Mouse (Mus musculus): ENCODE measurements around the gene 4930452B06Rik. TPM values are rescaled to one million over a fixed set of nuclear protein-coding genes. Genes with fewer than 3 reads are reported as not detected.

Gene 4930452B06Rik
- total and polyA plus RNA-seq, 3 experiments = 1.6 to 2.7 (median 2.3) TPM

DNA sequence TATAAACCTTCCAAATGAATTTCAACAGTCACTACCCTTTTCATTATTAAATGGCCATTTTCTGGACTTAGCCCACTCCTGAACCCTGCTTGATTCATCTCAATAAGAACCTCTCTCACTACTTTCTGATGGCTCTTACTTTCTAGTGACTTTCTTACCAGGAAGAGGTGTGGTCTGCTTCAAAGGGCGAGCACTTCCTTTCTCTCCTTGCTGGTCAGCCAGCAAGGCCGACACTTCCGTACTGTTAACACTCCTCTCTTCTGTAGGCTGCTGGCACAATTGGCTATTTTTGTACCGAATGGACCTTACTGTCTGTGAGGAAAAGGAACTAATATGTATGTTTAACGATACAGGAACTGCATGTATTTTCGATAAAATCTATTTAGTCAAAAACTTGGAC is 148.4 kb downstream of the 4930452B06Rik start:
- TF ChIP-seq EP300 (IDR thresholded peaks at IDR 0.05; ENCODE audit: insufficient read depth, low read depth, low read length) (no peak), CTCF (IDR thresholded peaks at IDR 0.05) (no peak), POLR2A (IDR thresholded peaks at IDR 0.05; ENCODE audit: insufficient read depth, low read depth, low read length) (no peak)
- Histone ChIP-seq H3K4me3 (no peak overlapping the region), H3K27me3 (ENCODE audit: control insufficient read depth, insufficient read depth, low read length) (no peaks in the 10 kb centered on the region), H3K79me2 (replicated peaks; ENCODE audit: control insufficient read depth, insufficient read depth, low read length) (no peaks in the 10 kb centered on the region), H3K27ac (peak overlapping the region; percentile 30), H3K36me3 (ENCODE audit: control insufficient read depth, insufficient read depth, low read length) (no peaks in the 10 kb centered on the region), H3K4me1 (ENCODE audit: control insufficient read depth, insufficient read depth, low read length) (no peaks in the 10 kb centered on the region; the same call in 1 of the 2 replicates), H3K9ac (ENCODE audit: low read depth, low read length) (no peak overlapping the region)
- no peak for DNase-seq
- intact Hi-C loops (cut with DNase I) = loop anchor here (2.0 kb wide), 1 partner anchor 91 kb away; no protein-coding TSS in a partner anchor
- WGBS = 31% methylated on average over 6 of the region's 6 CpGs

DNA sequence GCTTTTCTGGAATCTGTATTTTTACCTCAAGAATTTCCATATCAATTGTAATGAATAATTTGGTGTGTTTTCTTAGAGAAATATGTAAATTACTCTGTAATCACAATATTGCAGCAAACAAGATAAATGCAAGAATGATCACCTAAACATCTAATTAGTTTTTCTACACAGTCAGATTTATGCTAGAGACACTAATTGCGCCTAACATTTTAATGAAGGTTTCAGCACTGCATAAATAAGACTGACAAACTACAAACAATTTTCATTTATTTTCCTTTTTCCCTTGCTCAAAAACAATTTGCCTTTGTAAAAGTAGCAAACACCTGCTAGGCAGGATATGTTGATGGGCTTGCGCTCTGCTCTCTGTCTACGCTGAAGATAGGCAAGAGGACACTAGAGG is 152.0 kb downstream of the 4930452B06Rik start:
- Histone ChIP-seq H3K27me3 (ENCODE audit: control insufficient read depth, insufficient read depth, low read length) (no peaks in the 10 kb centered on the region), H3K9ac (ENCODE audit: low read depth, low read length) (no peak overlapping the region), H3K4me3 (no peak overlapping the region), H3K79me2 (replicated peaks; ENCODE audit: control insufficient read depth, insufficient read depth, low read length) (no peaks in the 10 kb centered on the region), H3K4me1 (ENCODE audit: control insufficient read depth, insufficient read depth, low read length) (no peaks in the 10 kb centered on the region; the same call in 1 of the 2 replicates), H3K27ac (no peak overlapping the region), H3K36me3 (ENCODE audit: control insufficient read depth, insufficient read depth, low read length) (no peaks in the 10 kb centered on the region)
- WGBS = over 99% methylated on average over 3 of the region's 3 CpGs
- intact Hi-C loops (cut with DNase I) = no loop called here
- no peak for DNase-seq
- TF ChIP-seq POLR2A (IDR thresholded peaks at IDR 0.05; ENCODE audit: insufficient read depth, low read depth, low read length) (no peak), EP300 (IDR thresholded peaks at IDR 0.05; ENCODE audit: insufficient read depth, low read depth, low read length) (no peak)

DNA sequence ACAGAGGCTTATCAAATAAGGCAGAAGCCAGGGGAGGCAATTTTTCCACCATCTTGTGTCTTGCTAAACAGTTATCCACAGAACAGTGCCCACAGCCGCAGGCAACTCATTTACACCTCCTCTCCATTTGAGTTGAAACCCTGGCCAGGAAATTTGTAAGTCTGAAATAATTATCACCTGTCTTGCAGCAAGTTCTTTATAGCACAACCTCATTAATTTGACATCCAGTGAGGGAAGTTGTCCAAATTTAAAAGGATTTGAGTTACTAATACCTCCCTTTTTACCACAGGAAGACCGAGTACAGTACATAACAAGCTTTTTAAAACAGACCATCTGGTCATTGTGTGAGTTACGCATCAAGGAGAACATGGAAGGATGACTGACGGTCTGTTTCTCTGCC is 154.8 kb downstream of the 4930452B06Rik start:
- Histone ChIP-seq H3K79me2 (replicated peaks; ENCODE audit: control insufficient read depth, insufficient read depth, low read length) (no peaks in the 10 kb centered on the region), H3K36me3 (ENCODE audit: control insufficient read depth, insufficient read depth, low read length) (no peaks in the 10 kb centered on the region), H3K4me3 (no peak overlapping the region), H3K9ac (ENCODE audit: low read depth, low read length) (no peak overlapping the region), H3K27ac (no peak overlapping the region), H3K27me3 (ENCODE audit: control insufficient read depth, insufficient read depth, low read length) (no peaks in the 10 kb centered on the region), H3K4me1 (ENCODE audit: control insufficient read depth, insufficient read depth, low read length) (no peaks in the 10 kb centered on the region)
- TF ChIP-seq POLR2A (IDR thresholded peaks at IDR 0.05; ENCODE audit: insufficient read depth, low read depth, low read length) = no peak
- TF ChIP-seq EP300 (IDR thresholded peaks at IDR 0.05; ENCODE audit: insufficient read depth, low read depth, low read length) = no peak
- no peak for TF ChIP-seq CTCF (IDR thresholded peaks at IDR 0.05)
- WGBS = 84% methylated on average over 4 of the region's 4 CpGs
- DNase-seq = no peak
- intact Hi-C loops (cut with DNase I) = no loop called here

DNA sequence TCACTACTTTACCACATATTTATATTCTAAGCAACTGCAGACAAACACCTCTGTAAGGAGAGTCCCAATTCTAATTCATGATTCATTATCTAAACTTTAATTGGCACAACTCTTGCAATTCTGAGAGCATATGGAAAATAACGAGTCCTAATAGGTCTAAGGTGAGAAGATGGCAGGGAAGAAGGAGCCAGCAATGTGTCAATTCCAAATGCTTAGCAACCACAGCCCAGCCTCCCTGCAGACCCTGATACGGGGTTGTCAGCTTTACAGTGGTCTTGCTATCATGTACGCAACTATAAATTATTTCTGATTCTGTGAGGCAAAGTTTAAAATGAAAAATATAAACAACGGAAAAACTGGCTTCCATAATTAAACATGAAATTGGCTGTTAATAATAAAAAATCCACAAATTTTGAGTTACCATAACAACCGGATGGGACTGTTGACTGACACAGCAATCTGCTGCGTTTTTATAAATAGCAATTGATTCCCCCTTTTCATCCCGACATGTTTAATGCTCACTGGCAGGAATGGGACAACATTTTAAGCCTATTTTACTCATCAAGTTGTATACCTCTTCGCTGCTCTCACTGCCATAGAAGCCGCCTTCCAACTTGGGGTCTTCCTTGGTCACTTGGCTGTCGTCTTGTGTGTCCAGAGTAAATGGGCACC is 155.6 kb downstream of the 4930452B06Rik start:
- H3K4me3 ChIP-seq = no peak overlapping the region
- H3K36me3 ChIP-seq (ENCODE audit: control insufficient read depth, insufficient read depth, low read length) = no peaks in the 10 kb centered on the region
- 90% methylated on average over 10 of the region's 10 CpGs for WGBS
- no peaks in the 10 kb centered on the region for H3K27me3 ChIP-seq (ENCODE audit: control insufficient read depth, insufficient read depth, low read length)
- H3K4me1 ChIP-seq (ENCODE audit: control insufficient read depth, insufficient read depth, low read length) = no peaks in the 10 kb centered on the region
- no peak for TF ChIP-seq CTCF (IDR thresholded peaks at IDR 0.05)
- TF ChIP-seq EP300 (IDR thresholded peaks at IDR 0.05; ENCODE audit: insufficient read depth, low read depth, low read length) = no peak
- no peak for TF ChIP-seq POLR2A (IDR thresholded peaks at IDR 0.05; ENCODE audit: insufficient read depth, low read depth, low read length)
- no peak overlapping the region for H3K27ac ChIP-seq
- no peak overlapping the region for H3K9ac ChIP-seq (ENCODE audit: low read depth, low read length)
- no peak for DNase-seq
- H3K79me2 ChIP-seq (replicated peaks; ENCODE audit: control insufficient read depth, insufficient read depth, low read length) = no peaks in the 10 kb centered on the region
- intact Hi-C loops (cut with DNase I) = no loop called here

DNA sequence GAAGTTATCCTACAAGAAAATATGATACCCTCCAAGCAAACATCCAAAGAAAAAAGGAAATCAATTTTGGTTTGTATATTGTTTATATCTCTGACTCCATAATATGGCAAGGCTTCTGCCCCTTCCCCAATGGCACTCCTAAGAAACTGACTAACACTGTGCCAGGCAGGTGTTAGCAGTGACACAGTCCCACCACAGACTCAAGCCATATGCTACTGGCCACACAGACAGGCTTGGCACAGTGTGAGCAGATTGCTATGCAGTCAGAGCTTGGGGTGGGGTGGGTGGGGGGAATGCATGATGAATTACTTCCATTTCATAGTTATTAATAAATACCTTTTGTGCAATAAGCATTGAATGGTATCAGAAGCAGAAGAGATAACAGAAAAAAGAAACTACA is 157.4 kb downstream of the 4930452B06Rik start:
- DNase-seq = no peak
- no peaks in the 10 kb centered on the region for H3K79me2 ChIP-seq (replicated peaks; ENCODE audit: control insufficient read depth, insufficient read depth, low read length)
- no peaks in the 10 kb centered on the region for H3K27me3 ChIP-seq (ENCODE audit: control insufficient read depth, insufficient read depth, low read length)
- no peak overlapping the region for H3K27ac ChIP-seq
- no peaks in the 10 kb centered on the region for H3K4me1 ChIP-seq (ENCODE audit: control insufficient read depth, insufficient read depth, low read length)
- H3K36me3 ChIP-seq (ENCODE audit: control insufficient read depth, insufficient read depth, low read length) = no peaks in the 10 kb centered on the region
- TF ChIP-seq POLR2A (IDR thresholded peaks at IDR 0.05; ENCODE audit: insufficient read depth, low read depth, low read length) (no peak), CTCF (IDR thresholded peaks at IDR 0.05) (no peak), EP300 (IDR thresholded peaks at IDR 0.05; ENCODE audit: insufficient read depth, low read depth, low read length) (no peak)
- no peak overlapping the region for H3K4me3 ChIP-seq
- intact Hi-C loops (cut with DNase I) = no loop called here
- no peak overlapping the region for H3K9ac ChIP-seq (ENCODE audit: low read depth, low read length)

DNA sequence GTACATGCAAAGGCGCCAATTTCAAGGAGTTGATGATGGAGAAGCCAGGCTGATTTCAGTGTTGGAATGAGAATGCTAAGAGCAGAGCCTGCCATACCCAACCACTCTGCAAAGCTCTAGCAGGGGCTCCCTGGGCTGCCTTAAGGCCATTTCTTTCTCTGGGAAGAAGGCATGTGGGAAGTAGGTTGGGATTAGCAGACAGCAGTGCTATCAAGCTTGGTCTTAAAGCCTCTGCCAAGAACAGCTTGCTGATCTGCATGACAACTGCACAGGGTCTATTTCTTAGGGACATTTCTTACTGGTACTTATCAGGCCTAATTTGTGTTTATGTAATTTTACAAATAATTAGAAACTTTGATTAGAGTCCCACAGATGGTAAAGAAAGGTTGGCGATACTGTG is 161.8 kb downstream of the 4930452B06Rik start:
- TF ChIP-seq CTCF (IDR thresholded peaks at IDR 0.05) (no peak), EP300 (IDR thresholded peaks at IDR 0.05; ENCODE audit: insufficient read depth, low read depth, low read length) (no peak), POLR2A (IDR thresholded peaks at IDR 0.05; ENCODE audit: insufficient read depth, low read depth, low read length) (no peak)
- Histone ChIP-seq H3K4me1 (ENCODE audit: control insufficient read depth, insufficient read depth, low read length) (no peaks in the 10 kb centered on the region), H3K4me3 (no peak overlapping the region), H3K36me3 (ENCODE audit: control insufficient read depth, insufficient read depth, low read length) (no peaks in the 10 kb centered on the region), H3K27me3 (ENCODE audit: control insufficient read depth, insufficient read depth, low read length) (no peaks in the 10 kb centered on the region), H3K79me2 (replicated peaks; ENCODE audit: control insufficient read depth, insufficient read depth, low read length) (no peaks in the 10 kb centered on the region), H3K27ac (no peak overlapping the region), H3K9ac (ENCODE audit: low read depth, low read length) (no peak overlapping the region)
- intact Hi-C loops (cut with DNase I) = no loop called here
- 88% methylated on average over 2 of the region's 2 CpGs for WGBS
- no peak for DNase-seq

Data from heart, adult 2 months (tissue).